Mouse (Mus musculus) right cerebral cortex, postnatal 14 days (tissue): ENCODE measurements at regions not wholly inside any gene's neighbourhood (a gene's known extent, or its start where the extent isn't known, plus 50 kb on each side); places are given as distances from the start of the nearest gene placed in this dataset.

Experiments used
- DNase-seq: peaks from one replicate; pipeline ENCODE4 v3.0.0; 2022

DNA sequence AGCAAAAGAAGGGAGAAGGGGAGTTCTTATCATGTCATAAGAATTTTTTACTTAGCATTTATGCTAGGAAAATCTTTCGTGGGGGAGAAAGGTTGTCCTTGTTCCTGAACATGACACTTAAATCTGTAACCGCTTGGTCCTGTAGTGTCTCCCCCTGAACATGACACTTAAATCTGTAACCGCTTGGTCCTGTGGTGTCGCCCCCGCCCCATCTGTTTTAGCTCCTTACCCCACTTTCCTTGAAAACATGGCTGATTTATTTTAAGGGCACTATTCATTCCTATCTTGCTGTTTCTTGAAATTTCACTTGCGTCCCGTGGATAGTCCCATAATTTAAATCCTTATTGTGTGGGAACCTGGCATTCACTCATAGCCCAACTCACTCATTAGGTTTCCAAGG, 82.2 kb downstream of the Rap2a start:
- no peak for DNase-seq

DNA sequence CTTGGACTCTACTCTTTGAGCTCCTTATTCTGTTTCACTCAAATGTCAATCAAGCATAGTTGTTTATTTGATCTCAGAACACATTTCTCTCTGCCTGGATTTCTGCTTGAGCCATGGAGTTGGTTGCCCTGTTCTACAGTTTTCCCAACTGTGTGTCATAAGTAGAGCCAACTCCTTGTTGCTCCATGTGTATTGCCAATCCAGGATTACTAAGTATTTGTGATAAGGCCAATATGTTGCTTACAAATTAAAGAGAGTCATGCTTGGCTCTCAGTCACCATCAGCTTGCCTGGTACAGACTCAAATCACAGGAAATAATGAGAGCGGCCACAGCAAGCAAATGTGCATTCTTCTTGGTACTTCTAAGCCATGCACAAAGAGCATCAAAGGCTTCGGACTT, 82.7 kb downstream of the Rap2a start:
- DNase-seq: no peak

DNA sequence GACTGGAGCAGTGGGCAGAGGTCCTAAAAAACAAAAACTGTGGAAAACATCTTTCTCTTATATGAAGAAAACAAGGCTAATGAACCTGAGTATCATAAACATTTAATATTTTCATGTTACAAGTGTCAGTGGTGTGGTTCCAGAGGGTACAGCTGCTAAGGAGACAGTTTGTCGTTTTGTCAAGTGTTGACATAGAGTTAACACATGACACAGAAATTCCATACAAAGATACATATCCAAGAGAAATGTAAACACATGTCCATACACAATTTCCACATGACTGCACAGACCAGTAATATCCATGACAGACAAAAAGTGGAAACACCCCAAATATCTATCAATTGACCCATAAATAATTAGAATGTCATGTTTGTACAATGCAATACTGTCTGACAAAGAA, 88.7 kb downstream of the Rap2a start:
- DNase-seq: no peak

DNA sequence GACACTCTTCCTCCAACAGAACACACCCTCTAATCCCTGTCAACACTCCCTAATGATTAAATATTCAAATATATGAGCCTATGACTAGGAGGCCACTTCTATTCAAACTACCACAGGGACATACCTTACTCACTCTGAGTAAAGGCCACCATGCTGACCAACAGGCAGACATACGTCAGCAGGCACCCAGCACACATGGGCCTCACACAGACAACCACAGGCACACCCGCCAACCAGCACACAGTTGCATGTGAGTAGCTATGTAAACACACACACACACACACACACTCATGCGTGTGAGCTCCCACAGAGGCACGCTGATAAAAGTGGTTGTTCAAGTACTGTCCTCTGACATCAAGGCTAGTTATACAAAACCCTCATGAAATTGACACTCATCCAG, 89.8 kb downstream of the Rap2a start:
- no peak for DNase-seq

DNA sequence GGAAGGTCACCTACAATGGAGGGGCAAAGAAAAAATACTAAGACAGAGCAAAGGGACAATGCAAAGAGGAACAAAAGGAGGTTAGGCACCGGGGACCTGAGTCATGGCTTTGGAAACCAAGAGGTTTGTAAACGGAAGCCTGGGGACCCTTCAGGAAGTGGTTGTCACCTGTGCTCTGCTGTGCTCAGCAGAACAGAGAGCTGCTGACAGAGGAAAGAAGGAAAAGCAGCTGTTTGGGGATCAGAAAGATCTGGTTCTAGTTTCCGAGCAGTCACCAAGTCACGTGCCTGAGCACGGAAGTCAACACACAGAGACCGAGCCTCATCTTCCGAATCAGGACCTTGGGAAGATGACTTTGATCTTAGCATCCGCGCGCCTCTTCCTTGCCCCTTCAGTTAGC, 94.0 kb downstream of the Rap2a start:
- DNase-seq: no peak

DNA sequence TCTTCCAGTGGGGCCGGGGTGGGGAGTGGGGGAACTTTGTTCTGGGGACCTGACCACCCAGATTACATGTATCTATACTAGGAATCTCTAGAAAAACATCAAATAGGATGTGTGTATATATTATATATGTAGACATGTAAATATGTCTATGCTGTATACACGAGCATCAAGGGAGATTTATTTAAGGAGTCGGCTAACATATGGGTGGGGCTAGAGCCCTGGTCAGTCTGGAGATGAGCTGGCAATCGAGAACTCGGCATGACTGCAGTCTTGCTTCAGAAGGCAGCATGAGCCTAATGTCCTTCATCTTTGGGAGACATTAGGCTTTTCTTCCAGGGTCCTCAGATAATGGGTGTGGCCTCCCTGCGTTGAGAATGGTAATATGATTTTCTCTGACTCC, 97.0 kb downstream of the Rap2a start:
- no peak for DNase-seq

DNA sequence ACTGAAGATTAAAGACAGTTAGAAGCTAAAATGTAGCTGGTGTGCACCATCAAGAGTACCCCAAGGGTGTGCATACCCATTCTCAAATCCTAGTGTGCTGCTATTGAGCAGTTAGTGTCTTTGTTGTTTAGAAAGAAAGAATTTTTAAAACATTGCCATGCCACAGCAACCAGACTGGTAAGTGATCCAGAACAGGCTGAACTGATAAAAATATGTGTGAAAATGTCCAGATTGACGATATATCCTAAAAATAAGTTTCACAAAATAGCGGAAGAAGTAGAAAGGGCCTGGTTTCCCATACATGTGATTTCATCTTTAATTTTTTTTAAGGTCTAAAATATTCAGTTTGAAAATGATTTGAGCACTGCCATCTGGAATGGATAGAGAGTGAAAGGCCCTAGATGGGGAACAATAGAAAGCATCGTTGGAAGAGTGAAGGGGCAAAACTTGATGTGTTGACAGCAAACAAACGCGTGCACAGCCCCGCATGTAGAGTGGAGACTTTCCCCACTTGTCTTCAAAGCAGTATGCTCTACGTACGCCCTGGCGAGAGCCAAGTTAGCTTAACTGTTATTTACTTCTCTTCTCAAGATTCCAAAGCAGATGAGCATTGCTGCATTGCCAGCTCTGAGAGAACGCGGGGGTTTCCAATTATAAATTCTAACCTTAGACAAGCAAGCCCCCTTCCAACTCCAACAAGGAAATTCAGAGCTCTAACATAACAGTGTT, 100.3 kb downstream of the Rap2a start:
- DNase-seq: peak; percentile 38

DNA sequence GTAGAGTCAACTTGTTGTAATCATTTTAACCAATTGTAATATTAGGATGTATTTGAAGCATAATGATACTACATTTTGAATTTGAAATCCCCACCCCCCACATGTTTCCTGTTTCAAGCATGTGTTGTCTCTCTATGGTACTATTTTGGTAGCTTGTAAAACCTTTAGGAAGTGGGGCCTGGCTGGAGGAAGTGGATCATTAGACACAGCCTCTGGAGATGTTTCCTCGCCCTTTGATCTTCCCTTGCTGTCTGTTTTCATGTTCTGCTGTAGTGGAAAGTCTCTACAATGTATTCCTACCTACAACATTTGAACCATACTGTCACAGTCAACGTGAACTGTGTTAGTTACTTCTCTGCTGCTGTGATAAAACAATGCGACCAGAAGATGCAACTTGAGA, 105.6 kb downstream of the Rap2a start:
- no peak for DNase-seq

DNA sequence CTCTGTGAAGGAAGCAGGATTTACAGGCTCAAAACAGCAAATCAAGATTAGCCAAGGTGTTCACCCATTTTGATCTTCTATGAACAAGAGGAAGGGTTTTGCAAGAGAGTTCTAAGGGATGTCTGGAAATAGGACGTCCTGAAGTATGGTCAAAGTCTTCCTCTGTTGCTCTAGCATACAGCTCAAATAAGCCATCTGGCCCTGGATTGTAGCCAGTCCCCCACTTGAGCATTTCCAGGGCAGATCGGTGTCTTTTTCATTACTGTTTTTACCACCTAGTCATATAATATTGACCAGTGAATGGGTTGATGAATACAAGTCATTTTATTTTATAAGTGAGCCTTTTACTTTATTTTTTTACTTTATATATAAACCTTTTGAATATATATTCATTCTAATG, 113.9 kb downstream of the Rap2a start:
- DNase-seq: no peak

DNA sequence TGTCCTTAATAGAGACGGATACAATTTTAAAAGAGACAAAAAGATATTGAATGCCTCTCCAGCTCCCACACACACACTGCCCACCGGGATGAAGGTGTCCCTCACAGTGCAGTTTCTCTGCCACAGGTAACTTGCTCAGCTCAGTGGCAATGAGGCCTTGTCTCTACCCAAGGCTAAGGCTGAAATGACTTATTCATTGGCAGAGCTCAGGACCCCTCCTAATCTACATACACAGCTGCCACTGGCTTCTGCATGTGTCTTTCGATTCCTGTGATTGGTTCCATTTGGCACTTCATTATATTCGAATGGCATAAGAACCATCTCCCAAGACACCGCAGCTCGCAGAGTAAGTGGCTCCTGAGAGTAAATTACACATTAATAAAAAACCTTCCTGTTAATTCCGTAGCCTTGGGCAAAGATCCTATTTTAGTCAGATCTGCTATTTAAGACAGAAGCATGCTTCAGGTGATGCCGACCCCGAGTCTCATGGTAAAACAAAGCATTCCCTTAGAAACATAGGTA, 122.2 kb downstream of the Rap2a start:
- no peak for DNase-seq

DNA sequence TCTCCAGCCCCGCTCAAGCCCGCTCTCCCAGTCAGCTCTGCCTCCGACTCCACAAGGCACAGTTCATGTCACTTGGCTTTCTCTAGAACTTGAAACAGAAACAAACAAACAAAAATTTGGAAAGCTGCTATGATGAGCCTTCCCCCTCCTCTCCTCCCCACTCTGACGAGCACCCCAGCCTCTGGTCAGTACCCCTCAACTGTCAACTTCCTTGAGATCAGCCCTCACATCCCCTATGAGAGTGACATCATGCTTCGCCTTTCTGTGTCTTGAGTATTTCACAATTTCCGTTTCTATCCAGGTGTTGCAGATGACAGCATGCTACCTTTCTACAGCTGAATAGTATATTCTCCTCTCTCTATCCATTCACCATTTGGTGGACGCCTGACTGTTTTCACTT, 123.3 kb downstream of the Rap2a start:
- DNase-seq: no peak

DNA sequence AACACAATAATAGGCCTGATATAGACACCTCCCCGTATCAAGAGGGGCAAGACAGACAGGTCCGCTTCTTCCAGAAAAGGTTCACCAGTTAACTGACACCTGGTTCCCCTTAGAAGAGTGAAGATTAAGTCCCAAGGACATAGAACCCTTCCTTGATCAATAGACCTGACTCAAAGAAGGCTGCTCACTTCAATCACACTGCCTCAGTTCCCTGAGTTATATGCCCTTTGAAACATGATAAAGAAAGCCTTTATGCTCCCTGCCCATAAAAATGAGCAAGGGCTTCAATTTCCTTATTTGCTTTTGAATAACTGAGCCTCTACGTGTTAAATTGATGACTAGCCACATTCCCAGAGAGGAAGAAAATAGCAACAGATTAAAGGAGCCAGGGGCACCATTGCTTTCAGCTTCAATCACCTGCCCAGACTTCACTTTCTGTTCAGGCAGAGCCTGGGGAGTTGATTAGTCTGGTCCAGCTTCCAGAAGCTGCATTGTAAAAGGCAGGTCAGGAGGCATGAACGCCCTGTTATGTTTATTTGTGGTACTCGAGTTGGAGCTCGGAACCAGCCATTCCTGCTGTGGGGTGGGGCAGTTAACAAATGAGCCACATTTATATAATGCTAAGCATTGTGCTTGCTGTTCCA, 125.7 kb downstream of the Rap2a start:
- DNase-seq: no peak

DNA sequence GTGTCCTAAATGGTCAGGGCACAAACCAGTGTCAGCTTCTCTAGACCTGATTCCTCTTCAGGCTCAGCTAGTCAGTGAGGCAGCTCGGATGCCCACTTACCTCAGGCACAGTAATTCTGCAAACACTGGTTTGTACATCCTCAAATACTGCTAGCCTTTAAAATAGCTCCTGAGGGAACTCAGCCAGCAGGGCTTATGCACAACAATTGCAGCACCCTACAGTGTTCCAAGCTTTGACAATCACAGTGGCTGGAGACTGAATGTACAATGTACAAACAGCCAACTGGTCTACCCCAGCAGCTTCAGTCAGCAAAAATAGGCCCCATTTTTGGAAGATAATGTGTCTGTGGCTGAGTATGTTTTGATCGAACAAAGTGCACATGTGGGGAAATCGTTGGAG, 129.6 kb downstream of the Rap2a start:
- no peak for DNase-seq

DNA sequence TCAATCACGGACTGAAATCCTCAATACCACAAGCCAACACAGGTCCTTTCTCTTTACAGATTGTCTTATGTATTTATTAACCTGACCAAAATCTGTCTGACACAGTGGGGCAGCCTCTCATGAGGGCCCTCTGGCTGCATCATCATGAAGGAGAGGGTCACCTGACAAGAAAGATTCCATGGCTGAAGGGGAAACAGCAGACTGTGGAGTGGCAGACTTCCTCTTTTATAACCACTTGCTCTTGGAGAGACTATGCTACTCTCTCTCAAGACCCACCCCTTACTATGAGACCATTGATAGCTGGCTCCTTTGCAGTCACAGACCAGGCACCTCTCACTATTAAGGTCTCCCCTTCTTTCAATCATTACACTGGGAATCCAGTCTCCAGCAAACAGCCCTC, 133.1 kb downstream of the Rap2a start:
- DNase-seq: no peak

DNA sequence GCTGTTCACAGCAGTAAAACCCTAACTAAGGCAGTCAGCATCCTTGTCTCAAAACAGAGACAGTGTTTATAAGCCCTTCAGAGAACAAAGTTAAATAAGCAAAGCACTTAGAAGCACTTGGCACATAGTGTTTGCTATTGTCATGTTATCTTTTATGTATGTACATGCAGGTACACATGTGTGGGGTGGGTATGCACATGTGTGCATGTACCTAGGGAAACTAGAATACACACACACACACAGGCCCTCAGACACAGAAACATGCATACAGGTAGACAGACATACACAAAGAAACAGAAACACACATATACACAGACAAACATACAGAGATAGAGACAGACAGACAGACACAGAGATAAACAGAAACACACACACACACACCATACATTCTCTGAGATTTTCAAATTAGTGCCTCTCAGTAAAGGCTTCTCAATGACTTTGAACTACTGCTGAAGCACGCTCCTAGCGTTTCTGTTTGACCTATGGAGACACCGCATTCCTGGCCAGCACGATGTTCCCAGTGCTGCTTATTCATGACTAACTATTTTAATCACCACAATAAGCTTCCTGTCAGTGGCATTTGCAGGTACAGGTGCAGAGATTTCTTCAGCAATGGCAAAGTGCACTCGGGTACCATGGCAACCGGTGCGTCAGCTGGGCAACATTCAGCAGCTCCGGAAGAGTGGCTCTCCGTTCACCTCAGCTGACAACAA, 148.1 kb downstream of the Rap2a start:
- DNase-seq: peak; percentile 24

DNA sequence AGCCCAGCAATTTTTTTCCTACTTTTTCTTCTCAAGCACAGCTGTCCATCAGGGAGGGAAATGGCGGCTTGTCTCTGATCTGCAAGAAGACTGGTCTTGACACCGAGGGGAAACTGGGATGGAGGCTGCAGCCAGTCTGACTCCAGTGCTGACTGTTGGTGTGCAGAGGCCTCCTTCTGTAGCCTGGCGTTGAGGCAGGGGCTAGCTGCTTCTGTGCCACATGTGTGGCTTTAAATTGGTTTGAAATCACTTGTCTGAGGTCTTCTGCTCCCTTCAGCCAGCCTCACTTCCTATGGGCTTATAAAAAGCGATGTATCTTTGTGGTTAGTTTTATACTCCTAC, 148.7 kb downstream of the Rap2a start:
- DNase-seq: no peak

DNA sequence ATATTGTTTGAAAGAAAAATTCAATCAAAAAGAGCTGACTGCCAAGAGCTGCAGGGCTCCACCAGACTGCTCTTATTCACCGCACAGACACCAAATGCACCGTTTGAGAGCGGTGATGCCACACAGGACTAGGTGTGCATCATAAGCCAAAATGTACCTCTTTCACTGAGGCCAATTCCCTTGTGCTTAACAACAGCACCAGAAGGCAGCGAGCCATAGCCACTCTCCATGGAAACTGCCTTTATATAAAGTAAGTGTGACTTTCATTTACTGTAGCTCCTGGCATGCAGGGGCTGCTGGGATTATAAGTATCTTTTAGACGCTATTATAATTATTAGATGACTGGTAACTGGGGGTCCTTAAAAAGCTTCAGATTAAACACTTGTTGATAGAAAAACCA, 154.5 kb downstream of the Rap2a start:
- peak; percentile 34 for DNase-seq

DNA sequence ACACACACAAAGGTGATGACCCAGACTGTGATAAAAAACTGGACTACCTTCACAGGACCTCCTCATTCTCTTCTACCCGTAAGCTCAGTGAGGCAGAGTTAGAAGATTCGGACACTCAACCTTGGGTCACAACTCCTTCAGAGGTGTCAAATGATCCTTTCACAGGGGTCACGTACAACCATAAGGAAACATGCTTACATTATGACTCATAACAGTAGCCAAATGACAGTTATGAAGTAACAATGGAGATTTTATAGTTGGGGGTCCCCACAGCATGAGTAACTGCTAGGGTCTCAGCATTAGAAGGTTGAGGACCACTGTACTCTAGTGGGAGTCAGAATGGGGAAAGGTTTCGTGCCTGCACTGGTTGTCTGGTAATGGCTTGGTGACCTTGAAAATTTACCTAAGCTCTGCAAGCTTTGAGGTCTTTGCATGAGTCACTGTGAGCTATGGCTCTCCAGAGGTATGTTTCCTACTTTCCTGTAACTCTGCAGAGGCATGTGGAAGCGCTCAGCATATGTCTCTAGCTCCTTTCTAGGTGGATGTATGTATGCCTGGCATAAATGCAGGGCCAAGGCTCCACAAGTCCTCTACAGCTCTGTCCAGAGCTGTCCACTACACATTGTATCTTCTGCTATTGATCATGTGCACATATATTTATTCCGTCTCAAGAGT, 158.6 kb downstream of the Rap2a start:
- no peak for DNase-seq

DNA sequence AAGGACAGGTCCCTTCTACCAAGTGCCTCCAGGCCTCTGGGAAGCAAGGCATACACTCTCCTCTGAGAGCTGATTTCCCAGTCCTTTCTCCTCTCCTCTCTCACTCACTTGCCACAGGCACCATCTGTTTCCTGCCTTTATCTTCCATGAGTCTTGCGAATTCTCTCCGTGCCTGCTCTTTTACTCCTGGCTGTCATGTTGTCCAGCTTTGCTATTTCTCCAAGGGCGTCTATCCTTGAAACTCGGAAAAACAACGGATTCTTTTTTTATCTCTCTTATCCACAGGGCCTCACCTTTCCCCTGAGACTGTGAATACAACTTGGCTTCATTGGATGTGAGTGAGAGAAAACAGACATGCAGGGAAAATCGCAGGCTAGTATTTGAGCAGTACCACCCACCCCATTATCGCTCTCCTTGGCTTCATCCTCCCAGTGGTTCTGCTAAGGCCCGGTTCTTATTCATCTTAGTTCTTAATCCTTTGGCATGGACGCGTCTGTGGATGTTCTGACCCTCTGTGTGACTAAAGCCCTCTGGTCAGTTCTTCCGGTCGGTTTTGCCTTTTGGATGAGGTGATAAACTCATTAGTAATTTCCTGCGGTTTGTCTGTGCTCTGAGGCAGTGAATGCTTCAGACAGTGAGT, 159.4 kb downstream of the Rap2a start:
- no peak for DNase-seq

DNA sequence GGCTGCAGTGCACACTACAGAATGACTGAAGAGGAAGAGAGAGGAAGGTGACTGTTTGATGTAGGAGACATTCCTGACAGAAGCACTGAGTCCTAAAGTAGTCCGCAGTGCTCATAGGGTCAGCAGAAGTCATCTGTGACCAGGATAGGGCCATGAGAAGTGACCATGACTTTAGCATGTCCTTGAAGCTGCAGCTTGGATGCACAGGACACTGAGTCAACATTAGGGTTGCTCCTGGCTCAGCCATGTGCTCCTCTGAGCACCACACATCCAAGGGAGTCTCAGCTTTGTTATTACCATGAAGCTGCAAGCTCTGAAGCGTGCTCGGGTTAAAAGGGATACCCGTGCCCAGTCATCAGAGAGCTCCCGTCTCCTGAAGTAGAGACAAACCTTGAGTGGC, 164.3 kb downstream of the Rap2a start:
- DNase-seq: no peak

DNA sequence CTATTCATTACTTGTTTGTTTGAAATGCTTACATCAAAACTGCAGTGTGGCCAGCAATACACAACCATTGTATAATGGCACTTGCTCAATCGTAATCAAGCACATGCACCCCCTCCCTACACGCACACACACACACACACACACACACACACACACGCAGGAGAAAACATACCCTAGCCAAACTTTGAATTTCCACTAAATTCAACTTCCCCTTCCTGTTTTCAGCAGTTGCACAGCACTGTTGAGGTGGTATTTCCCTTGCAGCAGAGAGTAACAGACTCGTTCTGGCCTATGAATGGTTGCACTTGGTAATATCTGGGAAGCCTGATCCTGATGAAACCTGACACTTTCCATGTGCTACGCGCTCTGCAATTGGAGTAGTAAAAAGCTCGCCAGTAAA, 173.8 kb downstream of the Rap2a start:
- no peak for DNase-seq

DNA sequence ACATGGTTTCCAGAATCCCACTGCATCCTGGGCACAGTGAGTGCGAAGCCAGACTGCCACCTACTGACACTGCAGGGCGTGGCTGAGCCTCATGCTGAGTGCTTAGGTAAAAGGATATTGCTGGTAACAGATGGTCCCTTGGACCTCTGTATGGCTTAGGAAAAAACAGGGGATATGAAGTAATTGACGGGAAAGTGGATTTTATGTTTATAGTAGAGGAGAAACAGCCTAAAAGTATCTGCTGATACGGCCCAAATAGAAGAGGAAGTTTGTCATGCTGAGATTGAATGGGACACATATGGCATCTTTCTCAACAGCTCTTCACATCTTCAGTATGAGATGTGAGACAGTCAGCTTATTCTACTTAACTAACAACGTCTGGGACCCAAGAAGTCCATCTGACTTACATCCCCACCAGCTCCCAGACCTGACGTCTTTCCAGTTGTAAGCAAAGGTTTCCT, 182.1 kb downstream of the Rap2a start:
- peak; percentile 55 for DNase-seq

DNA sequence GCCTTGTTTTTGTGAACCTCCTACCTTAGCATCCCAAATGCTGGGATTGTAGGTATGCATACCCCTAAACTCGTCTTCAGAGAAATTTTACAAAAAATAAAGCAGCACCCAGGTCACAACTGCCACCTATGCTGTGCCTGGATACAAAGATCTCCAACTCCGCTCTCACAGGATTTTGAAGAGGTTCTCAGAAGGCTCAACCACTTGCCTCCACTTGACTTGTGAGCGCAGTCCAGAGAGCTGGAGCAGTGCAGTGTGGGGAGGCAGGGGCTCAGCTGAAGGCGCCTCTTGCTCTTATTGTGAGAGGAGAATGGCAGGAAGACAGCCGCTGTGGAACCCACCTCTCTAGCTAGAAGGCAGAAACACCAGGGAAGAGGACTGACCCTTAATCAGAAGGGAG, 182.9 kb downstream of the Rap2a start:
- DNase-seq: no peak
